ENCODE assay signal across 8 mouse cellular contexts in genomic region chr5:137684294-137685123, GRCm38 (mm10). TPM values are rescaled to one million over a fixed set of nuclear protein-coding genes. Genes with fewer than 3 reads are reported as not detected.
DNase-seq lines count a peak whose midpoint lies in the region; ATAC-seq and TF ChIP-seq lines count a peak whose summit lies in the region.

TSS of gene Agfg2 (minus strand) at chr5:137684726.

- H3K27ac ChIP-seq in forebrain, embryonic 16.5 days (ENCODE audit: low read length), result peak within 1 kb of the TSS; percentile 77
- peak within 1 kb of the TSS; percentile 93 for H3K27ac ChIP-seq in layer of hippocampus, adult 2 months
- H3K27ac ChIP-seq in lung, embryonic 14.5 days (ENCODE audit: low read depth), result peak within 1 kb of the TSS; percentile 36; the same call in 1 of the 2 replicates
- H3K27ac ChIP-seq in olfactory bulb, adult 2 months (ENCODE audit: insufficient read depth, low read depth, low read length), result peak within 1 kb of the TSS; percentile 19; the same call in 1 of the 2 replicates
- peak within 1 kb of the TSS; percentile 63 for H3K27ac ChIP-seq in thymus, adult 2 months (ENCODE audit: control insufficient read depth, insufficient read depth, low read length)

- peak; percentile 88 for ATAC-seq in G1E (ENCODE audit: extremely low read depth, insufficient number of reproducible peaks, low FRiP score, poor library complexity, severe bottlenecking)
- peak; percentile 100 for ATAC-seq in forebrain, embryonic 16.5 days
- ATAC-seq in lung, embryonic 14.5 days (ENCODE audit: insufficient read depth), result peak; percentile 99

- peak within 1 kb of the TSS; percentile 85 for H3K4me3 ChIP-seq in G1E (ENCODE audit: low read depth, low read length)
- peak within 1 kb of the TSS; percentile 81 for H3K4me3 ChIP-seq in forebrain, embryonic 16.5 days (replicated peaks; ENCODE audit: low read length)
- H3K4me3 ChIP-seq in layer of hippocampus, adult 2 months, result peak within 1 kb of the TSS; percentile 98
- peak within 1 kb of the TSS; percentile 67 for H3K4me3 ChIP-seq in lung, embryonic 14.5 days (ENCODE audit: low read depth, low read length)
- H3K4me3 ChIP-seq in olfactory bulb, adult 2 months (ENCODE audit: insufficient read depth, low read depth, low read length), result peak within 1 kb of the TSS; percentile 80
- peak within 1 kb of the TSS; percentile 67 for H3K4me3 ChIP-seq in thymus, adult 2 months (ENCODE audit: control insufficient read depth, insufficient read depth, low read length)

- peak; percentile 48; the same call in 1 of the 2 replicates for TF ChIP-seq POLR2A in olfactory bulb, adult 2 months (IDR thresholded peaks at IDR 0.05; ENCODE audit: insufficient read depth, low read depth, low read length)
- TF ChIP-seq POLR2A in thymus, adult 2 months (IDR thresholded peaks at IDR 0.05; ENCODE audit: control insufficient read depth, extremely low read depth, insufficient read depth, low read length, poor library complexity), result peak; percentile 97

- peaks cover 62% of the 10 kb centered on the region for H3K4me1 ChIP-seq in G1E (ENCODE audit: insufficient read depth, low read depth, low read length)
- H3K4me1 ChIP-seq in forebrain, embryonic 16.5 days (replicated peaks; ENCODE audit: control insufficient read depth, insufficient read depth, low read length), result peaks cover 22% of the 10 kb centered on the region
- H3K4me1 ChIP-seq in lung, embryonic 14.5 days (ENCODE audit: insufficient read depth), result peaks cover 7% of the 10 kb centered on the region; the same call in 1 of the 2 replicates
- H3K4me1 ChIP-seq in olfactory bulb, adult 2 months (ENCODE audit: control insufficient read depth, insufficient read depth, low read length), result peaks cover 9% of the 10 kb centered on the region
- peaks cover 43% of the 10 kb centered on the region for H3K4me1 ChIP-seq in thymus, adult 2 months (replicated peaks; ENCODE audit: control insufficient read depth, insufficient read depth, low read length)

- peak within 1 kb of the TSS; percentile 66 for H3K4me2 ChIP-seq in forebrain, embryonic 16.5 days (ENCODE audit: low read length)
- peak within 1 kb of the TSS; percentile 96 for H3K4me2 ChIP-seq in lung, embryonic 14.5 days

- no peaks in the 10 kb centered on the region for H3K27me3 ChIP-seq in G1E (ENCODE audit: insufficient read depth, low read length)
- H3K27me3 ChIP-seq in forebrain, embryonic 16.5 days (replicated peaks; ENCODE audit: control insufficient read depth, insufficient read depth, low read length), result no peaks in the 10 kb centered on the region
- no peaks in the 10 kb centered on the region for H3K27me3 ChIP-seq in lung, embryonic 14.5 days (ENCODE audit: insufficient read depth, low read length)
- H3K27me3 ChIP-seq in thymus, adult 2 months (ENCODE audit: control insufficient read depth, insufficient read depth, low read length), result no peaks in the 10 kb centered on the region

- WGBS in forebrain, embryonic 16.5 days, result under 1% methylated on average over 61 of the region's 62 CpGs
- WGBS in lung, embryonic 14.5 days, result under 1% methylated on average over 62 of the region's 62 CpGs
- WGBS in olfactory bulb, adult 2 months, result under 1% methylated on average over 62 of the region's 62 CpGs
- under 1% methylated on average over 61 of the region's 62 CpGs for WGBS in thymus, adult 2 months

- peak; percentile 94 for DNase-seq in G1E (ENCODE audit: low spot score)
- peak; percentile 95 to 100 for DNase-seq in cerebellum, adult 18-20 months
- DNase-seq in heart, postnatal 36 days, result peak; percentile 91
- DNase-seq in layer of hippocampus, adult 2 months (ENCODE audit: low spot score in 2 of 2), result peak; percentile 98 to 100
- DNase-seq in lung, embryonic 14.5 days, result peak; percentile 98
- peak; percentile 99 for DNase-seq in thymus, adult 2 months

- H3K9me3 ChIP-seq in G1E (replicated peaks), result no peaks in the 10 kb centered on the region
- H3K9me3 ChIP-seq in forebrain, embryonic 16.5 days (ENCODE audit: control insufficient read depth, low read length), result no peaks in the 10 kb centered on the region
- H3K9me3 ChIP-seq in lung, embryonic 14.5 days (ENCODE audit: low read depth, low read length), result no peaks in the 10 kb centered on the region

- peaks cover 28% of the 10 kb centered on the region for H3K36me3 ChIP-seq in G1E (replicated peaks)
- H3K36me3 ChIP-seq in forebrain, embryonic 16.5 days (ENCODE audit: control insufficient read depth, insufficient read depth), result no peaks in the 10 kb centered on the region
- 0 out of 2 replicates have a peak, but pooled peaks cover 3% of the 10 kb centered on the region for H3K36me3 ChIP-seq in lung, embryonic 14.5 days (ENCODE audit: insufficient read depth)
- peaks cover 12% of the 10 kb centered on the region; the same call in 1 of the 2 replicates for H3K36me3 ChIP-seq in thymus, adult 2 months (ENCODE audit: control insufficient read depth, insufficient read depth, low read length)

- intact Hi-C loops in heart, postnatal 36 days (cut with DNase I), result loop anchor here (2.0 to 5.0 kb wide), 2 partner anchors 28 to 38 kb away; no protein-coding TSS in a partner anchor

- no peak for TF ChIP-seq CTCF in G1E (IDR thresholded peaks at IDR 0.05; ENCODE audit: low read depth, low read length)
- TF ChIP-seq CTCF in layer of hippocampus, adult 2 months (conservative IDR thresholded peaks at IDR 0.05), result peak; percentile 50
- peak; percentile 53 for TF ChIP-seq CTCF in lung, embryonic 14.5 days (IDR thresholded peaks at IDR 0.05; ENCODE audit: low read depth)
- TF ChIP-seq CTCF in olfactory bulb, adult 2 months (IDR thresholded peaks at IDR 0.05; ENCODE audit: insufficient read depth, low read depth, low read length), result no peak
- TF ChIP-seq CTCF in thymus, adult 2 months (IDR thresholded peaks at IDR 0.05; ENCODE audit: borderline replicate concordance, control insufficient read depth, extremely low read depth, insufficient read depth, low read length, poor library complexity), result peak; percentile 52

- peak within 1 kb of the TSS; percentile 73 for H3K9ac ChIP-seq in forebrain, embryonic 16.5 days (replicated peaks; ENCODE audit: low read depth, low read length)
- peak within 1 kb of the TSS; percentile 58 for H3K9ac ChIP-seq in lung, embryonic 14.5 days

RNA-seq across cellular contexts. Expression of gene Agfg2, which starts in this region (rescaled TPM):
- total RNA-seq in G1E (2014; fragmentation: Nextera tagmentation) (20.2 and 47.1 TPM in 2 replicates), G1E (2017) (25.0 and 26.1 TPM in 2 replicates)
- polyA plus RNA-seq in G1E (2012), result 102 and 115 TPM in 2 replicates
- 19.4 and 21.2 TPM in 2 replicates for polyA plus RNA-seq in forebrain, embryonic 16.5 days (2015; fragmentation: Nextera tagmentation; extraction: Ambion mirVana)
- 10 to 100 TPM; 11.6 to 18.3 TPM for total RNA-seq in heart, postnatal 36 days (2021)
- 10 to 100 TPM; 64.1 to 67.3 TPM for total RNA-seq in layer of hippocampus, adult 2 months (2021)
- polyA plus RNA-seq in lung, embryonic 14.5 days (2014; fragmentation: Nextera tagmentation; extraction: Ambion mirVana), result 10.9 and 12.2 TPM in 2 replicates
- not detected in 2 replicates for polyA plus RNA-seq in olfactory bulb, adult 2 months (2012; ENCODE audit: insufficient read depth, insufficient read length, low replicate concordance, missing spikeins)
- polyA plus RNA-seq in thymus, adult 2 months (2012; rRNA removed), result 205 and 213 TPM in 2 replicates

Comparison
In these comparisons a context has a peak if more than half of its experiments do, and no peak if none do; other contexts are left out.
1. Peak in every context shown above with its lines: DNase-seq, ATAC-seq, H3K4me3 ChIP-seq and H3K27ac ChIP-seq.
2. RNA of gene Agfg2 (polyA plus RNA-seq): 205 to 213 TPM in thymus, adult 2 months, 102 to 115 TPM in G1E, 19.4 to 21.2 TPM in forebrain, embryonic 16.5 days and 10.9 to 12.2 TPM in lung, embryonic 14.5 days; not detected in olfactory bulb, adult 2 months; every median in the first group is over 10 times any median in the second.
3. CTCF ChIP-seq: peak in layer of hippocampus, adult 2 months (single experiment), lung, embryonic 14.5 days (single experiment) and thymus, adult 2 months (single experiment); none in G1E (single experiment) and olfactory bulb, adult 2 months (single experiment).
4. H3K27ac ChIP-seq: peak in every context shown above with its lines; median percentile 93 in layer of hippocampus, adult 2 months; 77 in forebrain, embryonic 16.5 days; 63 in thymus, adult 2 months; 36 in lung, embryonic 14.5 days; 19 in olfactory bulb, adult 2 months.